Mouse (Mus musculus): ENCODE data around the gene Pkmyt1. TPM values are rescaled to one million over a fixed set of nuclear protein-coding genes. Genes with fewer than 3 reads are reported as not detected.
A peak's percentile ranks its signal among the peaks of the same experiment; 100 is the strongest.

Gene Pkmyt1
- polyA plus RNA-seq, 1 experiment from 2014 or later = 55.9 TPM

DNA sequence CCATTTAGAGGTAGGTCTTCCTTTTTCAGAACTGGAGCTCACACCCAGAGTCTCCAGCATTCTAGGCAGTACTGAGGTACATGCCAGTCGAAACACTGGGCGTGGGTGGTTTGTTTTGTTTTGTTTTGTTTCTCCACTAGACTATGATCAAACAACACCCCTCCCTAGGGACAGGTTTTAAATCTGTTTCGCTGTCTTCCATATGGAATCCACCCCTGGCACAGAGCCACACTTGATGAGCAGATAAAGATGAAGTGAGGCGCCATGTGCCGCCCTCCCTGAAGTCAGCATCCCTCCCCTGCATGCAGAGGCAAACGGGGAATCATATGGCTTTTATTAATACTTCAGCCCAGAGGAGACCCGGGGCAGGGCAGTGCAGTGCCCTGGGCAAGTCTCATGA, 21.4 kb upstream of the Pkmyt1 start:
- peaks cover 6% of the 10 kb centered on the region; the same call in 1 of the 2 replicates for H3K4me1 ChIP-seq (ENCODE audit: control insufficient read depth, insufficient read depth, low read length)
- no peaks in the 10 kb centered on the region for H3K27me3 ChIP-seq (ENCODE audit: control insufficient read depth, insufficient read depth, low read length)
- no peak for ATAC-seq (ENCODE audit: insufficient number of reproducible peaks, insufficient read depth, low FRiP score, low read depth)
- 53% methylated on average over 7 of the region's 7 CpGs for WGBS
- no peaks in the 10 kb centered on the region for H3K36me3 ChIP-seq (ENCODE audit: control insufficient read depth, insufficient read depth, low read length)
- no peaks in the 10 kb centered on the region for H3K9me3 ChIP-seq (ENCODE audit: control insufficient read depth, low read depth, low read length)
- H3K9ac ChIP-seq (replicated peaks; ENCODE audit: low read depth, low read length) = no peak overlapping the region
- H3K4me2 ChIP-seq (replicated peaks; ENCODE audit: low read depth, low read length) = no peak overlapping the region
- no peak overlapping the region for H3K27ac ChIP-seq (ENCODE audit: low read length)
- no peak overlapping the region for H3K4me3 ChIP-seq (ENCODE audit: low read depth, low read length)

DNA sequence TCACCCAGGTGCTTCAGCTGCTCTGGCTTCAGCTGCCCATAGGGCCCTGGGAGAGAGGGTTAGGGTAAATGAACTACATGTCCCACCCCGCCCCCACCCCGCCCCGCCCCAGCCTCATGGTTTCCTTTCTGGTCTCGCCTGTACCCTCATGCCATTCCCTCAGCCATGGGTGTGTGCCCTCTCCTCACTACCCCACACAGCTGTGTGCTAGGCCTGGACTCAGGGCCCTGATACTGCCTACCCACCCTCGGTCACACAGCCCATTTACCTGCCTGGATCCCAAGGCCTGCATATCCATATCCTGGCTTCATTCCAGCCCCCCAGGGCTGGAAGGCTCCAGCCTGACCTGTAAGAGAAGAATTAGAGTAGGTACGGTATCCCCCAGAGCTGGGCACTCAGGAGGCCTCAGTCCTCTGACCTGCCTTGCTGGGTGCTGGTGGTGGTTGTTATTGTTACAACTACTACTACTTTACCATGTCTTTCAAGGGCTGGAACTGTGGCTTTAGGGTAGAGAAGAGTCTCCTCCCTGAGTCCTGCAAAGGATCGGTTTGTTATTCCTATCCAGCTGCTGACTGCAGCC, 20.5 kb upstream of the Pkmyt1 start:
- no peaks in the 10 kb centered on the region for H3K36me3 ChIP-seq (ENCODE audit: control insufficient read depth, insufficient read depth, low read length)
- no peak overlapping the region for H3K4me2 ChIP-seq (replicated peaks; ENCODE audit: low read depth, low read length)
- no peaks in the 10 kb centered on the region for H3K9me3 ChIP-seq (ENCODE audit: control insufficient read depth, low read depth, low read length)
- no peak overlapping the region for H3K4me3 ChIP-seq (ENCODE audit: low read depth, low read length)
- WGBS = 81% methylated on average over 7 of the region's 7 CpGs
- no peaks in the 10 kb centered on the region for H3K27me3 ChIP-seq (ENCODE audit: control insufficient read depth, insufficient read depth, low read length)
- H3K4me1 ChIP-seq (ENCODE audit: control insufficient read depth, insufficient read depth, low read length) = peaks cover 6% of the 10 kb centered on the region; the same call in 1 of the 2 replicates
- ATAC-seq (ENCODE audit: insufficient number of reproducible peaks, insufficient read depth, low FRiP score, low read depth) = no peak; the same call in 1 of the 2 replicates
- no peak overlapping the region for H3K27ac ChIP-seq (ENCODE audit: low read length)
- no peak overlapping the region for H3K9ac ChIP-seq (replicated peaks; ENCODE audit: low read depth, low read length)

DNA sequence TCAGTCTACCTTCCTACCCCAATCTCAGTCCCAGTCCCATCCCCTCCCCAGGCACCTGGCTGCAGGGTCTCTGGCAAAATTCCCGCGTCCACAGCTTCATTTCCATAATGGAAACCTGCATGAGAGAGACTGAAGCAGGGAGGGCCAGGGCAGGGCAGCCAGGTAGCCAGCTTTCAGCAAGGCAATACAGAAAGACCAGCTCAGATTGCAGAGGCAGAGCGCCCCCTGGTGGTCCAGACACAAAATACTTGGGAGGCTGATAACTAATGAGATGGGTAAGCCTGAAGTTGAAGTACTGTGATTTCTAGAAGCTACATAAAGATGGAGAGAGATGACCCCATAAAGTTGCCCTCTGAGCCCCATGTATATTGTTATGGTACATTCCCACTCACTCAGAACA, 19.9 kb upstream of the Pkmyt1 start:
- H3K4me1 ChIP-seq (ENCODE audit: control insufficient read depth, insufficient read depth, low read length) = peaks cover 6% of the 10 kb centered on the region; the same call in 1 of the 2 replicates
- no peaks in the 10 kb centered on the region for H3K9me3 ChIP-seq (ENCODE audit: control insufficient read depth, low read depth, low read length)
- no peak overlapping the region for H3K27ac ChIP-seq (ENCODE audit: low read length)
- H3K36me3 ChIP-seq (ENCODE audit: control insufficient read depth, insufficient read depth, low read length) = no peaks in the 10 kb centered on the region
- no peaks in the 10 kb centered on the region for H3K27me3 ChIP-seq (ENCODE audit: control insufficient read depth, insufficient read depth, low read length)
- WGBS = 0% methylated on average over 3 of the region's 3 CpGs
- H3K4me3 ChIP-seq (ENCODE audit: low read depth, low read length) = no peak overlapping the region
- no peak for ATAC-seq (ENCODE audit: insufficient number of reproducible peaks, insufficient read depth, low FRiP score, low read depth)
- no peak overlapping the region for H3K9ac ChIP-seq (replicated peaks; ENCODE audit: low read depth, low read length)
- no peak overlapping the region for H3K4me2 ChIP-seq (replicated peaks; ENCODE audit: low read depth, low read length)

DNA sequence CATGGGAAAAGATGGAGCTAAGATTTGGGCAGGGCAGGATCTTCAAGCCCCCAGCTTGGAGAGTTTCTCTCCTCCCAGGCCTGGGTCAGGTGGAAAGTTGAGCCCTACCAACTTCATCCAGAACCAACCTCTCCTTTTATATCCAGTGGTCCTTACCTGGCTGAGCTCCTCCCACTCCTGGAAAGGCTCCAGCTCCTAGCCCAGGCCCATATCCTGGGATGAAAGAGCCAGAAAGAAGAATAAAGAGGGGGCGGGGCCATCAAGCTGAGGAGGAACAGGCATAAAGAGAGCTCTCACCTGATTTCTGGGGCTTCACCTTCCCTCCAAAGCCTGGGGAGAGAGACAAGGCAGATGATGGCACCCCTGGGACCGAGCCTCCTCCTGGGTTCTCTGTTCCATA, 9.1 kb upstream of the Pkmyt1 start:
- no peak overlapping the region for H3K4me2 ChIP-seq (replicated peaks; ENCODE audit: low read depth, low read length)
- no peaks in the 10 kb centered on the region for H3K36me3 ChIP-seq (ENCODE audit: control insufficient read depth, insufficient read depth, low read length)
- 71% methylated on average over 2 of the region's 2 CpGs for WGBS
- H3K4me3 ChIP-seq (ENCODE audit: low read depth, low read length) = no peak overlapping the region
- no peak for ATAC-seq (ENCODE audit: insufficient number of reproducible peaks, insufficient read depth, low FRiP score, low read depth)
- no peaks in the 10 kb centered on the region for H3K9me3 ChIP-seq (ENCODE audit: control insufficient read depth, low read depth, low read length)
- no peak overlapping the region for H3K27ac ChIP-seq (ENCODE audit: low read length)
- no peaks in the 10 kb centered on the region for H3K27me3 ChIP-seq (ENCODE audit: control insufficient read depth, insufficient read depth, low read length)
- no peak overlapping the region for H3K9ac ChIP-seq (replicated peaks; ENCODE audit: low read depth, low read length)
- H3K4me1 ChIP-seq (ENCODE audit: control insufficient read depth, insufficient read depth, low read length) = no peaks in the 10 kb centered on the region

DNA sequence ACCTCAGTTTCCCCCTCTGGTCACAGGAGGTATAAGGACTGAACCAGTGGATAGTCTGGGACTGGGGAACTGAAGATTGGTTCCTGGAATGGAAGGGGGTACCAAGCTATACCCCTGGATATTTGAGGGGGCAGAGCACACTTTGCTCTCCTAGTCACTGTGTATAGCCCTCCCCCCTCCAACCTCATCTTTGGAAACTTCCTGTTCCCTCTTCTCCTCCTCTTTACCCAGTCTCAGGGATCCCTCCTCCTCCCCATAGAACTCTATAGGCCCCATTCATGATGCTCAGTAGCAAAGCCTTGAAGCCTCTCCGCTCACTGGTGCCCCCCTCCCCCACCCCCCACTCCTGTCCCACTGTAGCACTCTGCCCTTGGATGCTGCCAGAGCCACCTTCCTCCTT, 6.7 kb upstream of the Pkmyt1 start:
- H3K9ac ChIP-seq (replicated peaks; ENCODE audit: low read depth, low read length) = no peak overlapping the region
- WGBS = 20% methylated on average over 1 of the region's 1 CpGs
- no peak overlapping the region for H3K4me3 ChIP-seq (ENCODE audit: low read depth, low read length)
- no peaks in the 10 kb centered on the region for H3K27me3 ChIP-seq (ENCODE audit: control insufficient read depth, insufficient read depth, low read length)
- no peak overlapping the region for H3K4me2 ChIP-seq (replicated peaks; ENCODE audit: low read depth, low read length)
- no peaks in the 10 kb centered on the region for H3K36me3 ChIP-seq (ENCODE audit: control insufficient read depth, insufficient read depth, low read length)
- H3K4me1 ChIP-seq (ENCODE audit: control insufficient read depth, insufficient read depth, low read length) = no peaks in the 10 kb centered on the region
- no peak overlapping the region for H3K27ac ChIP-seq (ENCODE audit: low read length)
- ATAC-seq (ENCODE audit: insufficient number of reproducible peaks, insufficient read depth, low FRiP score, low read depth) = no peak
- no peaks in the 10 kb centered on the region for H3K9me3 ChIP-seq (ENCODE audit: control insufficient read depth, low read depth, low read length)

DNA sequence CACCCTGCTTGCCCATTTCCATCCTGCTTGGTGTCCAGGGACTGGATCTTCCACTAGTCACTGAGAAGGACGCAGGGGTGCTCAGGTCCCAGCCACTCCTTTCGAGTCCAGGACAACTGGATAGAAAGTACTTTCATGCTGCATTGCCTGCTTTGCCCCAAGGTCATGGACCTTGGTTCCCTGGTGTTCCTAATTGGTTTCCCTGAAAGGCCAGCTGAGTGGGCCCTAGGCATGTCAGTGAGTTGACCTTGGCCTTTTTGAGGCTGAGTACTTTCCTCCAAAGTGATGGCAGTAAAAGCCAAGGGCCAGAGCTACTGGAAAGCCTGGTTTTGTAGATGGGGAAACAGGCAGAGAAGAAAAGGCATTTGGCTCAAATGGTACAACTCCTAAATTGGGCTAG, 4.2 kb upstream of the Pkmyt1 start:
- Histone ChIP-seq H3K4me2 (replicated peaks; ENCODE audit: low read depth, low read length) (no peak overlapping the region), H3K27me3 (ENCODE audit: control insufficient read depth, insufficient read depth, low read length) (no peaks in the 10 kb centered on the region), H3K9me3 (ENCODE audit: control insufficient read depth, low read depth, low read length) (no peaks in the 10 kb centered on the region), H3K36me3 (ENCODE audit: control insufficient read depth, insufficient read depth, low read length) (no peaks in the 10 kb centered on the region), H3K4me3 (ENCODE audit: low read depth, low read length) (no peak overlapping the region), H3K9ac (replicated peaks; ENCODE audit: low read depth, low read length) (no peak overlapping the region), H3K27ac (ENCODE audit: low read length) (no peak overlapping the region), H3K4me1 (ENCODE audit: control insufficient read depth, insufficient read depth, low read length) (no peaks in the 10 kb centered on the region)
- WGBS = 92% methylated on average over 2 of the region's 2 CpGs
- no peak for ATAC-seq (ENCODE audit: insufficient number of reproducible peaks, insufficient read depth, low FRiP score, low read depth)

DNA sequence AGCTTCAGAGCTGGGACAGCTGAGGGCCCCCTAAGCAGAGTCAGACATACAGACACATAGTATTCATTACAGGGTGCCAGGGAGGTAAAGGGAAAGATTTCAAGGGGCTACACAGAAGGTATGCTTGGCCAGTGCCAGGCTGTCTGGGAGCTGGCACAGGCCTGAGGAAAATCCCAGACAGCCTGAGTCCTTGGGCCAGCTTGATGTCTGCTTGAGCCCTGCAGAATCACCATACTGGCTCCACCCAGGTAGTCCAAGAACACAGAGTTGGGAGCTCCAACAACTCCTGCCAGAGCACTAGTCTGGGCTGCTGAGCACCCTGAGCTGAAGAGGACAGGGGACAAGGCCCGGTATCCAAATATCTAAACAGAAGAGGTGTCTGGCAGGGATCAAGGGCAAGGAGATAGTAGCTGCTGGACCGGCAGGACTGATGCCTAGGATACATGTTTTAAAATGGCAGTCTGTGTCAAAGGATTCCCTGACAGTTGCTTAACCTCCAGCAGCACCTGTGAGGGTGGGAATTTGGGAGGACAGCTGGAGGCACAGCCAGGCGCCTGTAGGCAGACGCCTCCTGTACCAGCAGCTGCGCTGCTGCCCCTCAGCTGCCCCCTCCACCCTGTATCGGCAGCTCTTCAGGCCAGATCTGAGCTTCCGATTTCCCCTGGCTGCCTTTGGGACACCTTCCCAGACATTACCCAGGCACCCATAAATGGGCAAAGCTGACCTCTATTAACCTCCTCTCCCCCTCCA, 3.6 kb upstream of the Pkmyt1 start, which contains the start of gene 1520401A03Rik:
TSS of gene 1520401A03Rik (minus strand) at position 408 of the 750 bp plus-strand sequence.
- no peak within 1 kb of the TSS for H3K4me3 ChIP-seq (ENCODE audit: low read depth, low read length)
- H3K27ac ChIP-seq (ENCODE audit: low read length) = no peak within 1 kb of the TSS
- H3K36me3 ChIP-seq (ENCODE audit: control insufficient read depth, insufficient read depth, low read length) = no peaks in the 10 kb centered on the region
- no peaks in the 10 kb centered on the region for H3K9me3 ChIP-seq (ENCODE audit: control insufficient read depth, low read depth, low read length)
- no peaks in the 10 kb centered on the region for H3K27me3 ChIP-seq (ENCODE audit: control insufficient read depth, insufficient read depth, low read length)
- peaks cover 5% of the 10 kb centered on the region; the same call in 1 of the 2 replicates for H3K4me1 ChIP-seq (ENCODE audit: control insufficient read depth, insufficient read depth, low read length)
- no peak within 1 kb of the TSS for H3K4me2 ChIP-seq (replicated peaks; ENCODE audit: low read depth, low read length)
- no peak within 1 kb of the TSS for H3K9ac ChIP-seq (replicated peaks; ENCODE audit: low read depth, low read length)
- WGBS = 68% methylated on average over 7 of the region's 7 CpGs
- ATAC-seq (ENCODE audit: insufficient number of reproducible peaks, insufficient read depth, low FRiP score, low read depth) = no peak

DNA sequence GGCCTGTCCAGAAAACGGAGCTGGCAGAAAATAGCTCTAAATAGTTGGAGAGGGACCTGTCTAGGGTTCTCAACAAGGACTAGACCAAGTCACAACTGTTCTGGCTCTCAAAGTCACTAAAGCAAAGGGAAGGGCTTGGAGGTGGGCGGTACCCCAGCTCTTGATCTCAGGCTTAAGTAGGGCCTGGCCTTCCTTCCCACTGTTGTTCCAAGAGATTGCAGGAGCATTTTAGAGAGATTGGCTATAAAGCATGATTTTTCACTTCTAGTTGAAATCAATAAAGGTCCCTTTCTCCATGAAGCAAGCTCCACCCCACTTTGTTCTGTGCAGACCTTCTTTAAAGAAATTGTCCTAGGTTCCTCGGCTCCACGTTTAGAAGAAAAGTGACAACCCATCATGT, 659 bp upstream of the Pkmyt1 start:
- 51% methylated on average over 4 of the region's 4 CpGs for WGBS
- H3K9me3 ChIP-seq (ENCODE audit: control insufficient read depth, low read depth, low read length) = no peaks in the 10 kb centered on the region
- peak overlapping the region; percentile 21; the same call in 1 of the 2 replicates for H3K27ac ChIP-seq (ENCODE audit: low read length)
- no peaks in the 10 kb centered on the region for H3K27me3 ChIP-seq (ENCODE audit: control insufficient read depth, insufficient read depth, low read length)
- H3K9ac ChIP-seq (replicated peaks; ENCODE audit: low read depth, low read length) = peak overlapping the region; percentile 25; the same call in 1 of the 2 replicates
- H3K36me3 ChIP-seq (ENCODE audit: control insufficient read depth, insufficient read depth, low read length) = no peaks in the 10 kb centered on the region
- no peak for ATAC-seq (ENCODE audit: insufficient number of reproducible peaks, insufficient read depth, low FRiP score, low read depth)
- H3K4me1 ChIP-seq (ENCODE audit: control insufficient read depth, insufficient read depth, low read length) = peaks cover 7% of the 10 kb centered on the region; the same call in 1 of the 2 replicates
- peak overlapping the region; percentile 85; the same call in 1 of the 2 replicates for H3K4me3 ChIP-seq (ENCODE audit: low read depth, low read length)
- peak overlapping the region; percentile 41 for H3K4me2 ChIP-seq (replicated peaks; ENCODE audit: low read depth, low read length)

All from stomach, embryonic 14.5 days (tissue).